Mouse (Mus musculus): Measurements from ENCODE around the gene Gm13275. TPM values are rescaled to one million over a fixed set of nuclear protein-coding genes. Genes with fewer than 3 reads are reported as not detected.
"Not testable (repeated sequence)": the region's sequence is repeated elsewhere in the genome, so short reads cannot be mapped to it uniquely, and the experiment has no call there.

The Gm13275 gene
- polyA plus RNA-seq, 1 experiment from 2014 or later, result not detected

DNA sequence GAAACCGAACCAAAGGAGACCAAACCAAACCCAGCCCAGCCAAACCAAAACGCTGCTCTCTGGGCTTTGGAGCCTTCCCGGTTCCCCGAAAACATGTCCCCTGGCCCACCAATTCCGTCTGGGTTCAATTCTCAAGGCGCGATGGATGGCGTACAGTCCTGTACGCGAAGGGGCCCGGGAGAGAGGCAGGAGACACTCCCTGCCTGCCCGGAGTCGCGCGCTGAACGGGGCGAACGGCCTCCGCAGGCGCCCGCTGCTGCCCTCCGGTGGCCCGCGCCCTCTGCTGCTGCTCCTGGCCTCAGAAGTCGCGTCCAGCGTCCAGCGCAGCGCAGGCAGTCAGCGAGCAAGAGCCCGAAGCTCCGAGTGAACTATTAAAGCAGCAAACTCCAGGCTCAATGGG is 20.8 kb upstream of the Gm13275 start, which contains the start of gene Gm13290:
Gene Gm13290 (plus strand): TSS at position 301 of the 400 bp plus-strand sequence.
- not testable (repeated sequence) for H3K27me3 ChIP-seq (replicated peaks); H3K9ac ChIP-seq; H3K4me3 ChIP-seq; H3K27ac ChIP-seq; H3K9me3 ChIP-seq (replicated peaks); H3K36me3 ChIP-seq; H3K4me1 ChIP-seq; ATAC-seq
- WGBS (ENCODE audit: insufficient replicate concordance), result no CpG with 5 or more reads among the region's 32 CpGs
- H3K4me2 ChIP-seq, result 0 out of 2 replicates have a peak within 1 kb of the TSS, but pooled peaks have one; percentile 16

DNA sequence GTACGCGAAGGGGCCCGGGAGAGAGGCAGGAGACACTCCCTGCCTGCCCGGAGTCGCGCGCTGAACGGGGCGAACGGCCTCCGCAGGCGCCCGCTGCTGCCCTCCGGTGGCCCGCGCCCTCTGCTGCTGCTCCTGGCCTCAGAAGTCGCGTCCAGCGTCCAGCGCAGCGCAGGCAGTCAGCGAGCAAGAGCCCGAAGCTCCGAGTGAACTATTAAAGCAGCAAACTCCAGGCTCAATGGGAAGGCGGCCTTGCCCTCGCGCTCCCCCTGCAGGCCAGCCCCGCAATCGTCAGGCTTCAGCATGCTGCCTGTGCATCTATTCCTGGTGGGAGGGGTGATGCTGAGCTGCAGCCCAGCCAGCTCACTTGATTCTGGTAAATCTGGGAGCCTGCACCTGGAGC is 17.7 kb upstream of the Gm13275 start, which contains the start of gene Gm13289:
Gene Gm13289 (plus strand): TSS at position 301 of the 400 bp plus-strand sequence.
- not testable (repeated sequence) for H3K27ac ChIP-seq, ATAC-seq

DNA sequence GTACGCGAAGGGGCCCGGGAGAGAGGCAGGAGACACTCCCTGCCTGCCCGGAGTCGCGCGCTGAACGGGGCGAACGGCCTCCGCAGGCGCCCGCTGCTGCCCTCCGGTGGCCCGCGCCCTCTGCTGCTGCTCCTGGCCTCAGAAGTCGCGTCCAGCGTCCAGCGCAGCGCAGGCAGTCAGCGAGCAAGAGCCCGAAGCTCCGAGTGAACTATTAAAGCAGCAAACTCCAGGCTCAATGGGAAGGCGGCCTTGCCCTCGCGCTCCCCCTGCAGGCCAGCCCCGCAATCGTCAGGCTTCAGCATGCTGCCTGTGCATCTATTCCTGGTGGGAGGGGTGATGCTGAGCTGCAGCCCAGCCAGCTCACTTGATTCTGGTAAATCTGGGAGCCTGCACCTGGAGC is 14.7 kb upstream of the Gm13275 start, which contains the start of gene Gm13272:
Gene Gm13272 (plus strand): TSS at position 301 of the 400 bp plus-strand sequence.
- not testable (repeated sequence) for H3K36me3 ChIP-seq; H3K27me3 ChIP-seq (replicated peaks); H3K27ac ChIP-seq; H3K4me3 ChIP-seq; ATAC-seq; H3K4me1 ChIP-seq; H3K4me2 ChIP-seq; H3K9ac ChIP-seq; H3K9me3 ChIP-seq (replicated peaks)
- WGBS (ENCODE audit: insufficient replicate concordance), result no CpG with 5 or more reads among the region's 29 CpGs

More for the DNA sequence above, 17.7 kb upstream of the Gm13275 start, which contains the start of gene Gm13289:
- H3K9me3 ChIP-seq (replicated peaks); H3K4me2 ChIP-seq; H3K9ac ChIP-seq; H3K27me3 ChIP-seq (replicated peaks); H3K36me3 ChIP-seq; H3K4me3 ChIP-seq; H3K4me1 ChIP-seq: not testable (repeated sequence)
- WGBS (ENCODE audit: insufficient replicate concordance), result no CpG with 5 or more reads among the region's 29 CpGs

DNA sequence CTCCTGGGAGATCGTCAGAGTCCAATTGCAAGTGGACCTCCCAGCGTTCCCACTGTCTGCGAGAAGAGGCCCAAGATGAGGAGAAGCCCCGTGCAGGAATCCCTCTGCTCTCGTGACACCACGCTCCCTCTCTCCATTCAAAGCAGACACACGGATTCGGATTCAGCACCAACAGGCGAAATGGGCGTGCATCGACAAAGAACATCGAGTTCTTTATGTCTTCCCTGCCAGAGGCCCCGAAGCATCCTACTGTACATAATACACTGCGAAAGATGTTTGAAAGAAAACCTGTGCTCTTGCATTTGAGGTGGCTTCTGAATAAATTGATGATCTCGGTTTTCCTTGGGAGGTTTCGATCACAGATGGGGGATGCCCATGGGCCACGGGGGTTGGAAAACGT is 14.0 kb upstream of the Gm13275 start:
- H3K4me3 ChIP-seq; H3K9me3 ChIP-seq (replicated peaks); H3K9ac ChIP-seq; H3K4me2 ChIP-seq; H3K4me1 ChIP-seq; ATAC-seq; H3K36me3 ChIP-seq; H3K27ac ChIP-seq; H3K27me3 ChIP-seq (replicated peaks): not testable (repeated sequence)
- WGBS (ENCODE audit: insufficient replicate concordance), result 43% methylated on average over 16 of the region's 18 CpGs

DNA sequence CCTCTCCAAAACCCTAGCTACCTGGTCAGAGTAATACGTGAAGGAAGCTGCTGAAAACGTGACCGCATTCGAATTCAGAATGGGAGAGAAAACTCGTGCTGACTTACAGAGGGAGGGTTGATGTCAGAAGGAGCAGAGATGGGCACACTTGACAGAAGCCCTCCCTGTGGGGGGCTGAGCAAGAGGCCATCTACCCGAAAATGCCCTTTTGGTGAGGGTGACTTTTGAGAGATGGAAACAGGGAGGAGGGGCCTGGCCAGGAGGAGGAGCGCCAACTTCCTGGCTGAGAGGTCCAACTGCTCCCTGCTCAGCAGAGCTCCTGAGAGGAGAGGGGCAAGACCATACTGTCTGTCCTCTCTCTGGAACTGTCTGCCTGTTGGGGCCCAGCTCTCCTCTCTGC is 12.5 kb upstream of the Gm13275 start, which contains the start of gene Ifnz:
Gene Ifnz (plus strand): TSS at position 301 of the 400 bp plus-strand sequence.
- not testable (repeated sequence) for H3K27ac ChIP-seq; H3K27me3 ChIP-seq (replicated peaks); H3K36me3 ChIP-seq; H3K4me1 ChIP-seq; H3K9me3 ChIP-seq (replicated peaks); ATAC-seq; H3K9ac ChIP-seq
- H3K4me2 ChIP-seq, result peak within 1 kb of the TSS; percentile 54
- H3K4me3 ChIP-seq, result peak within 1 kb of the TSS; percentile 22; the same call in 1 of the 2 replicates
- WGBS (ENCODE audit: insufficient replicate concordance), result 8% methylated on average over 5 of the region's 7 CpGs

DNA sequence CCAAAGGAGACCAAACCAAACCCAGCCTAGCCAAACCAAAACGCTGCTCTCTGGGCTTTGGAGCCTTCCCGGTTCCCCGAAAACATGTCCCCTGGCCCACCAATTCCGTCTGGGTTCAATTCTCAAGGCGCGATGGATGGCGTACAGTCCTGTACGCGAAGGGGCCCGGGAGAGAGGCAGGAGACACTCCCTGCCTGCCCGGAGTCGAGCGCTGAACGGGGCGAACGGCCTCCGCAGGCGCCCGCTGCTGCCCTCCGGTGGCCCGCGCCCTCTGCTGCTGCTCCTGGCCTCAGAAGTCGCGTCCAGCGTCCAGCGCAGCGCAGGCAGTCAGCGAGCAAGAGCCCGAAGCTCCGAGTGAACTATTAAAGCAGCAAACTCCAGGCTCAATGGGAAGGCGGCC is 12.0 kb upstream of the Gm13275 start:
- H3K9me3 ChIP-seq (replicated peaks); H3K9ac ChIP-seq; H3K27ac ChIP-seq; ATAC-seq; H3K27me3 ChIP-seq (replicated peaks); H3K36me3 ChIP-seq; H3K4me1 ChIP-seq: not testable (repeated sequence)
- H3K4me2 ChIP-seq, result peak overlapping the region; percentile 54
- WGBS (ENCODE audit: insufficient replicate concordance), result 0% methylated on average over 15 of the region's 31 CpGs
- H3K4me3 ChIP-seq, result peak overlapping the region; percentile 22; the same call in 1 of the 2 replicates

DNA sequence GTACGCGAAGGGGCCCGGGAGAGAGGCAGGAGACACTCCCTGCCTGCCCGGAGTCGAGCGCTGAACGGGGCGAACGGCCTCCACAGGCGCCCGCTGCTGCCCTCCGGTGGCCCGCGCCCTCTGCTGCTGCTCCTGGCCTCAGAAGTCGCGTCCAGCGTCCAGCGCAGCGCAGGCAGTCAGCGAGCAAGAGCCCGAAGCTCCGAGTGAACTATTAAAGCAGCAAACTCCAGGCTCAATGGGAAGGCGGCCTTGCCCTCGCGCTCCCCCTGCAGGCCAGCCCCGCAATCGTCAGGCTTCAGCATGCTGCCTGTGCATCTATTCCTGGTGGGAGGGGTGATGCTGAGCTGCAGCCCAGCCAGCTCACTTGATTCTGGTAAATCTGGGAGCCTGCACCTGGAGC is 8.9 kb upstream of the Gm13275 start, which contains the start of gene Gm13276:
Gene Gm13276 (plus strand): TSS at position 301 of the 400 bp plus-strand sequence.
- not testable (repeated sequence) for ATAC-seq
- WGBS (ENCODE audit: insufficient replicate concordance), result no CpG with 5 or more reads among the region's 27 CpGs

DNA sequence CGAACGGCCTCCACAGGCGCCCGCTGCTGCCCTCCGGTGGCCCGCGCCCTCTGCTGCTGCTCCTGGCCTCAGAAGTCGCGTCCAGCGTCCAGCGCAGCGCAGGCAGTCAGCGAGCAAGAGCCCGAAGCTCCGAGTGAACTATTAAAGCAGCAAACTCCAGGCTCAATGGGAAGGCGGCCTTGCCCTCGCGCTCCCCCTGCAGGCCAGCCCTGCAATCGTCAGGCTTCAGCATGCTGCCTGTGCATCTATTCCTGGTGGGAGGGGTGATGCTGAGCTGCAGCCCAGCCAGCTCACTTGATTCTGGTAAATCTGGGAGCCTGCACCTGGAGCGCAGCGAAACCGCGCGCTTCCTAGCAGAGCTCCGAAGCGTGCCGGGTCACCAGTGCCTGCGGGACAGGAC is 5.9 kb upstream of the Gm13275 start, which contains the start of gene Gm13277:
Gene Gm13277 (plus strand): TSS at position 231 of the 400 bp plus-strand sequence.
- not testable (repeated sequence) for ATAC-seq; H3K9ac ChIP-seq; H3K9me3 ChIP-seq (replicated peaks); H3K27ac ChIP-seq; H3K4me3 ChIP-seq; H3K36me3 ChIP-seq; H3K4me1 ChIP-seq; H3K4me2 ChIP-seq; H3K27me3 ChIP-seq (replicated peaks)
- WGBS (ENCODE audit: insufficient replicate concordance), result 0% methylated on average over 4 of the region's 28 CpGs

More for the DNA sequence above, 8.9 kb upstream of the Gm13275 start, which contains the start of gene Gm13276:
- not testable (repeated sequence) for H3K9me3 ChIP-seq (replicated peaks); H3K27ac ChIP-seq; H3K9ac ChIP-seq; H3K27me3 ChIP-seq (replicated peaks); H3K4me3 ChIP-seq; H3K36me3 ChIP-seq; H3K4me1 ChIP-seq; H3K4me2 ChIP-seq

DNA sequence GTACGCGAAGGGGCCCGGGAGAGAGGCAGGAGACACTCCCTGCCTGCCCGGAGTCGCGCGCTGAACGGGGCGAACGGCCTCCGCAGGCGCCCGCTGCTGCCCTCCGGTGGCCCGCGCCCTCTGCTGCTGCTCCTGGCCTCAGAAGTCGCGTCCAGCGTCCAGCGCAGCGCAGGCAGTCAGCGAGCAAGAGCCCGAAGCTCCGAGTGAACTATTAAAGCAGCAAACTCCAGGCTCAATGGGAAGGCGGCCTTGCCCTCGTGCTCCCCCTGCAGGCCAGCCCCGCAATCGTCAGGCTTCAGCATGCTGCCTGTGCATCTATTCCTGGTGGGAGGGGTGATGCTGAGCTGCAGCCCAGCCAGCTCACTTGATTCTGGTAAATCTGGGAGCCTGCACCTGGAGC is 3.0 kb upstream of the Gm13275 start, which contains the start of gene Gm13278:
Gene Gm13278 (plus strand): TSS at position 301 of the 400 bp plus-strand sequence.
- not testable (repeated sequence) for H3K27me3 ChIP-seq (replicated peaks); H3K4me2 ChIP-seq; H3K36me3 ChIP-seq; H3K4me1 ChIP-seq; H3K9me3 ChIP-seq (replicated peaks); H3K27ac ChIP-seq; ATAC-seq; H3K9ac ChIP-seq; H3K4me3 ChIP-seq
- no CpG with 5 or more reads among the region's 28 CpGs for WGBS (ENCODE audit: insufficient replicate concordance)

DNA sequence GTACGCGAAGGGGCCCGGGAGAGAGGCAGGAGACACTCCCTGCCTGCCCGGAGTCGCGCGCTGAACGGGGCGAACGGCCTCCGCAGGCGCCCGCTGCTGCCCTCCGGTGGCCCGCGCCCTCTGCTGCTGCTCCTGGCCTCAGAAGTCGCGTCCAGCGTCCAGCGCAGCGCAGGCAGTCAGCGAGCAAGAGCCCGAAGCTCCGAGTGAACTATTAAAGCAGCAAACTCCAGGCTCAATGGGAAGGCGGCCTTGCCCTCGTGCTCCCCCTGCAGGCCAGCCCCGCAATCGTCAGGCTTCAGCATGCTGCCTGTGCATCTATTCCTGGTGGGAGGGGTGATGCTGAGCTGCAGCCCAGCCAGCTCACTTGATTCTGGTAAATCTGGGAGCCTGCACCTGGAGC is 2.8 kb downstream of the Gm13275 start, which contains the start of gene Gm13279:
Gene Gm13279 (plus strand): TSS at position 301 of the 400 bp plus-strand sequence.
- no CpG with 5 or more reads among the region's 28 CpGs for WGBS (ENCODE audit: insufficient replicate concordance)
- H3K27ac ChIP-seq; H3K4me1 ChIP-seq; ATAC-seq; H3K4me2 ChIP-seq; H3K27me3 ChIP-seq (replicated peaks); H3K9ac ChIP-seq; H3K4me3 ChIP-seq; H3K9me3 ChIP-seq (replicated peaks); H3K36me3 ChIP-seq: not testable (repeated sequence)

DNA sequence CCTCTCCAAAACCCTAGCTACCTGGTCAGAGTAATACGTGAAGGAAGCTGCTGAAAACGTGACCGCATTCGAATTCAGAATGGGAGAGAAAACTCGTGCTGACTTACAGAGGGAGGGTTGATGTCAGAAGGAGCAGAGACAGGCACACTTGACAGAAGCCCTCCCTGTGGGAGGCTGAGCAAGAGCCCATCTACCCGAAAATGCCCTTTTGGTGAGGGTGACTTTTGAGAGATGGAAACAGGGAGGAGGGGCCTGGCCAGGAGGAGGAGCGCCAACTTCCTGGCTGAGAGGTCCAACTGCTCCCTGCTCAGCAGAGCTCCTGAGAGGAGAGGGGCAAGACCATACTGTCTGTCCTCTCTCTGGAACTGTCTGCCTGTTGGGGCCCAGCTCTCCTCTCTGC is 5.1 kb downstream of the Gm13275 start, which contains the start of gene Gm13285:
Gene Gm13285 (plus strand): TSS at position 301 of the 400 bp plus-strand sequence.
- not testable (repeated sequence) for ATAC-seq; H3K4me1 ChIP-seq; H3K9me3 ChIP-seq (replicated peaks); H3K4me2 ChIP-seq; H3K9ac ChIP-seq; H3K27me3 ChIP-seq (replicated peaks); H3K27ac ChIP-seq; H3K4me3 ChIP-seq; H3K36me3 ChIP-seq
- WGBS (ENCODE audit: insufficient replicate concordance), result 8% methylated on average over 5 of the region's 7 CpGs

DNA sequence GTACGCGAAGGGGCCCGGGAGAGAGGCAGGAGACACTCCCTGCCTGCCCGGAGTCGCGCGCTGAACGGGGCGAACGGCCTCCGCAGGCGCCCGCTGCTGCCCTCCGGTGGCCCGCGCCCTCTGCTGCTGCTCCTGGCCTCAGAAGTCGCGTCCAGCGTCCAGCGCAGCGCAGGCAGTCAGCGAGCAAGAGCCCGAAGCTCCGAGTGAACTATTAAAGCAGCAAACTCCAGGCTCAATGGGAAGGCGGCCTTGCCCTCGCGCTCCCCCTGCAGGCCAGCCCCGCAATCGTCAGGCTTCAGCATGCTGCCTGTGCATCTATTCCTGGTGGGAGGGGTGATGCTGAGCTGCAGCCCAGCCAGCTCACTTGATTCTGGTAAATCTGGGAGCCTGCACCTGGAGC is 8.7 kb downstream of the Gm13275 start, which contains the start of gene Gm13287:
Gene Gm13287 (plus strand): TSS at position 301 of the 400 bp plus-strand sequence.
- ATAC-seq; H3K4me3 ChIP-seq; H3K9ac ChIP-seq; H3K4me1 ChIP-seq; H3K9me3 ChIP-seq (replicated peaks); H3K27ac ChIP-seq; H3K36me3 ChIP-seq; H3K27me3 ChIP-seq (replicated peaks): not testable (repeated sequence)
- no CpG with 5 or more reads among the region's 29 CpGs for WGBS (ENCODE audit: insufficient replicate concordance)
- H3K4me2 ChIP-seq, result peak within 1 kb of the TSS; percentile 47

Data from liver, embryonic 12.5 days (tissue).